Mouse (Mus musculus): Measurements from ENCODE around the gene Uap1l1. TPM values are rescaled to one million over a fixed set of nuclear protein-coding genes. Genes with fewer than 3 reads are reported as not detected.

Uap1l1 gene
- total and polyA plus RNA-seq, 3 experiments: 7.2 to 8.3 (median 7.9) TPM

DNA sequence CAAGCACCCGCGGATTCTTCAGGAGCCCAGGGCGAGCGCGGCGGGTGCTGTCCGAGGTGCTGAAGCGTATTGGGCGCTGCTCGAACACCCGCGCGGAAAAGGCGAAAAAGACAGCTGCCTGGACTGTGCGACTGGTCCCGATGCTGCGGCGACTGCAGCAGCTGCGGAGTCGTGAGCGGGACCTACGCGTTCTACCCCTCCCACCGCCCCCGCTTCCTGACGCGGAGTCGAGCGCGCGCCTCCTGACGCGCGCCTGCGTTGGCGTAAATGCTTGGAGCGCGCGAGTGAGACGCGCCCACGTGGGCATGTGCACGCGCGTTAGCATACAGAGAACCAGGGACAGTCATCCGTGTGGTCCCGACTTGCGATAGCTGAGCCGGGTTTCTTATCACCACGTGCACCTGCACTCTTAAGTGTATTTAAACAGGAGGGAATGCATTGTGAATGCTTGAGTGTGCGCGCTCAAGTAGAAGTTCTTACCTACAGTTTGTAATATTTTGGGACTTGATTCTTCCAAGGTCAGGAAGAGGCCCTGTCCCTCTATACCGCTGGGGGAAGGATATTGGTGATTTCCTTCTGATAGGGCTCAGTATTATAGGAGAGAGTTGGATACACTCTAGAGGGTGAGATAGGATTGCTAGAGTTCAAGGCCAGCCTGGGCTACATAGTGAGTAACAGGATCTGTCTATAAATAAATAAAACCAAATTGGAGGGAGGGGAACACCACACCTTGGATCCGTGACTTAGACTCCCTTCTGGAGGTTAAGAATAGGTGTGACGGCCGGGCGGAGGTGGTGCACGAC lies 46.3 kb downstream of the Uap1l1 start, which contains the start of gene Grin1:
Gene Grin1, minus strand, starts transcription at position 217 of the 803 bp plus-strand sequence.
- DNase-seq: peak; percentile 33 to 65
- Histone ChIP-seq H3K36me3 (ENCODE audit: control insufficient read depth, insufficient read depth, low read length) (no peaks in the 10 kb centered on the region), H3K27me3 (ENCODE audit: control insufficient read depth, insufficient read depth, low read length) (peaks cover 3% of the 10 kb centered on the region; the same call in 1 of the 2 replicates), H3K79me2 (replicated peaks; ENCODE audit: control insufficient read depth, insufficient read depth, low read length) (no peaks in the 10 kb centered on the region), H3K4me1 (ENCODE audit: control insufficient read depth, insufficient read depth, low read length) (no peaks in the 10 kb centered on the region), H3K4me3 (no peak within 1 kb of the TSS), H3K27ac (no peak within 1 kb of the TSS), H3K9ac (ENCODE audit: low read depth, low read length) (no peak within 1 kb of the TSS)
- no peak for TF ChIP-seq EP300 (IDR thresholded peaks at IDR 0.05; ENCODE audit: insufficient read depth, low read depth, low read length)
- no peak for TF ChIP-seq CTCF (IDR thresholded peaks at IDR 0.05)
- no peak for TF ChIP-seq POLR2A (IDR thresholded peaks at IDR 0.05; ENCODE audit: insufficient read depth, low read depth, low read length)
- WGBS: 10% methylated on average over 58 of the region's 58 CpGs
- intact Hi-C loops (cut with DNase I): no loop called here

- Histone ChIP-seq H3K27me3 (ENCODE audit: control insufficient read depth, insufficient read depth, low read length) (peaks cover 3% of the 10 kb centered on the region; the same call in 1 of the 2 replicates), H3K9ac (ENCODE audit: low read depth, low read length) (no peak overlapping the region), H3K36me3 (ENCODE audit: control insufficient read depth, insufficient read depth, low read length) (no peaks in the 10 kb centered on the region), H3K79me2 (replicated peaks; ENCODE audit: control insufficient read depth, insufficient read depth, low read length) (no peaks in the 10 kb centered on the region), H3K27ac (no peak overlapping the region), H3K4me3 (no peak overlapping the region), H3K4me1 (ENCODE audit: control insufficient read depth, insufficient read depth, low read length) (no peaks in the 10 kb centered on the region)
- no peak for DNase-seq
- TF ChIP-seq CTCF (IDR thresholded peaks at IDR 0.05) (no peak), POLR2A (IDR thresholded peaks at IDR 0.05; ENCODE audit: insufficient read depth, low read depth, low read length) (no peak), EP300 (IDR thresholded peaks at IDR 0.05; ENCODE audit: insufficient read depth, low read depth, low read length) (no peak)
- WGBS: 10% methylated on average over 31 of the region's 31 CpGs
- intact Hi-C loops (cut with DNase I): no loop called here
Measured at GRCm38 (mm10) chr2:25318119-25318966, 47.1 kb downstream of the Uap1l1 start.

DNA sequence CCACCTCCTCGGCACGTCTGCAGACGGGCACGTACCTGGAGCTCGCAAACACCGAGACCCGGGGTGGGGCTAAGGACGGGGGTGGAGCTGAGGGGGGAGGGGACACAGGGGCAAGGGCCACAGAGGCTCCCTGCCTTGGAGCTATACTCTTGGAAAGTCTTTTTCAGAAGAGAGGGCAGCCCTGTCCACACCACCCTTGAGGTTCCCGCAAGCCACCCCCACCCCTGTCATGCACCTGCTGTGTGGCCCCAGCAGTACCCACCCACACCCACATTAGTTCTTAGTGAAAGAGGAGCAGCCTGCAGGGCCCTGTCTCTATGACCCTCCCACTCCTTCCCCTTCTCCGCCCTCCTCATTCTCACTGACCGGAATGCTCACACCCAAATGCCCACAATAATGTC lies 54.0 kb downstream of the Uap1l1 start:
- no peaks in the 10 kb centered on the region for H3K4me1 ChIP-seq (ENCODE audit: control insufficient read depth, insufficient read depth, low read length)
- no peak overlapping the region for H3K27ac ChIP-seq
- 6% methylated on average over 11 of the region's 11 CpGs for WGBS
- no peak overlapping the region for H3K9ac ChIP-seq (ENCODE audit: low read depth, low read length)
- H3K4me3 ChIP-seq: no peak overlapping the region
- no peak for DNase-seq
- intact Hi-C loops (cut with DNase I): no loop called here
- no peaks in the 10 kb centered on the region for H3K79me2 ChIP-seq (replicated peaks; ENCODE audit: control insufficient read depth, insufficient read depth, low read length)
- no peaks in the 10 kb centered on the region for H3K36me3 ChIP-seq (ENCODE audit: control insufficient read depth, insufficient read depth, low read length)
- TF ChIP-seq POLR2A (IDR thresholded peaks at IDR 0.05; ENCODE audit: insufficient read depth, low read depth, low read length) (no peak), CTCF (IDR thresholded peaks at IDR 0.05) (no peak), EP300 (IDR thresholded peaks at IDR 0.05; ENCODE audit: insufficient read depth, low read depth, low read length) (no peak)
- H3K27me3 ChIP-seq (ENCODE audit: control insufficient read depth, insufficient read depth, low read length): peaks cover 8% of the 10 kb centered on the region

- Histone ChIP-seq H3K27me3 (ENCODE audit: control insufficient read depth, insufficient read depth, low read length) (peaks cover 8% of the 10 kb centered on the region), H3K4me3 (no peak overlapping the region), H3K79me2 (replicated peaks; ENCODE audit: control insufficient read depth, insufficient read depth, low read length) (no peaks in the 10 kb centered on the region), H3K36me3 (ENCODE audit: control insufficient read depth, insufficient read depth, low read length) (no peaks in the 10 kb centered on the region), H3K27ac (no peak overlapping the region), H3K9ac (ENCODE audit: low read depth, low read length) (0 out of 2 replicates have a peak overlapping the region, but pooled peaks have one; percentile 17), H3K4me1 (ENCODE audit: control insufficient read depth, insufficient read depth, low read length) (no peaks in the 10 kb centered on the region)
- TF ChIP-seq POLR2A (IDR thresholded peaks at IDR 0.05; ENCODE audit: insufficient read depth, low read depth, low read length) (no peak), EP300 (IDR thresholded peaks at IDR 0.05; ENCODE audit: insufficient read depth, low read depth, low read length) (no peak), CTCF (IDR thresholded peaks at IDR 0.05) (no peak)
- 4% methylated on average over 21 of the region's 22 CpGs for WGBS
- intact Hi-C loops (cut with DNase I): no loop called here
- DNase-seq: no peak
Measured at GRCm38 (mm10) chr2:25310969-25311368, 54.5 kb downstream of the Uap1l1 start.

GRCm38 (mm10) chr2:25310180-25310579 lies 55.3 kb downstream of the Uap1l1 start:
- Histone ChIP-seq H3K4me1 (ENCODE audit: control insufficient read depth, insufficient read depth, low read length) (no peaks in the 10 kb centered on the region), H3K27me3 (ENCODE audit: control insufficient read depth, insufficient read depth, low read length) (peaks cover 10% of the 10 kb centered on the region), H3K4me3 (no peak overlapping the region), H3K27ac (no peak overlapping the region), H3K9ac (ENCODE audit: low read depth, low read length) (no peak overlapping the region), H3K79me2 (replicated peaks; ENCODE audit: control insufficient read depth, insufficient read depth, low read length) (no peaks in the 10 kb centered on the region), H3K36me3 (ENCODE audit: control insufficient read depth, insufficient read depth, low read length) (no peaks in the 10 kb centered on the region)
- intact Hi-C loops (cut with DNase I): no loop called here
- DNase-seq: no peak
- 54% methylated on average over 10 of the region's 10 CpGs for WGBS
- TF ChIP-seq EP300 (IDR thresholded peaks at IDR 0.05; ENCODE audit: insufficient read depth, low read depth, low read length) (no peak), CTCF (IDR thresholded peaks at IDR 0.05) (no peak), POLR2A (IDR thresholded peaks at IDR 0.05; ENCODE audit: insufficient read depth, low read depth, low read length) (no peak)

Other genes with a start within 250 kb of the Uap1l1 start
Only the 30 nearest of the 37 such genes appear.
- 1 to 10 TPM; 4.3 to 4.9 TPM for gene Tor4a, start 168.8 kb downstream of the Uap1l1 start, total RNA-seq (2021)
- 6.8 and 9.4 TPM in 2 replicates for gene Tor4a, start 168.8 kb downstream of the Uap1l1 start, polyA plus RNA-seq (2012; rRNA removed)
- gene Nelfb, start 154.2 kb downstream of the Uap1l1 start, total RNA-seq (2021): 10 to 100 TPM; 37.4 TPM
- gene Nelfb, start 154.2 kb downstream of the Uap1l1 start, polyA plus RNA-seq (2012; rRNA removed): 47.0 and 86.7 TPM in 2 replicates
- gene Stpg3, start 151.0 kb downstream of the Uap1l1 start, total RNA-seq (2021): not detected
- gene Stpg3, start 151.0 kb downstream of the Uap1l1 start, polyA plus RNA-seq (2012; rRNA removed): 0.20 TPM in 1 of 2 replicates, not detected in the other
- gene Fam166a, start 146.9 kb downstream of the Uap1l1 start, total RNA-seq (2021): not detected
- 0.21 TPM in 1 of 2 replicates, not detected in the other for gene Fam166a, start 146.9 kb downstream of the Uap1l1 start, polyA plus RNA-seq (2012; rRNA removed)
- gene Tubb4b, start 141.0 kb downstream of the Uap1l1 start, total RNA-seq (2021): 100 to 1,000 TPM; 327 to 342 TPM
- 315 and 439 TPM in 2 replicates for gene Tubb4b, start 141.0 kb downstream of the Uap1l1 start, polyA plus RNA-seq (2012; rRNA removed)
- gene Slc34a3, start 131.3 kb downstream of the Uap1l1 start, total RNA-seq (2021): not detected
- not detected in 2 replicates for gene Slc34a3, start 131.3 kb downstream of the Uap1l1 start, polyA plus RNA-seq (2012; rRNA removed)
- gene Rnf224, start 128.9 kb downstream of the Uap1l1 start, total RNA-seq (2021): not detected
- gene Rnf224, start 128.9 kb downstream of the Uap1l1 start, polyA plus RNA-seq (2012; rRNA removed): not detected in 2 replicates
- gene Rnf208, start 123.4 kb downstream of the Uap1l1 start, total RNA-seq (2021): under 1 TPM; 0.47 to 0.61 TPM
- 1.5 and 2.4 TPM in 2 replicates for gene Rnf208, start 123.4 kb downstream of the Uap1l1 start, polyA plus RNA-seq (2012; rRNA removed)
- gene Cysrt1, start 123.2 kb downstream of the Uap1l1 start, total RNA-seq (2021): not detected
- not detected in 2 replicates for gene Cysrt1, start 123.2 kb downstream of the Uap1l1 start, polyA plus RNA-seq (2012; rRNA removed)
- gene AL732309.1, start 118.8 kb downstream of the Uap1l1 start, total RNA-seq (2021): 1 to 10 TPM in 1 of 2 experiments, under 1 TPM in 1; 0.68 to 1.8 TPM
- gene AL732309.1, start 118.8 kb downstream of the Uap1l1 start, polyA plus RNA-seq (2012; rRNA removed): 4.7 and 6.1 TPM in 2 replicates
- gene Tmem203, start 110.2 kb downstream of the Uap1l1 start, total RNA-seq (2021): 10 to 100 TPM; 13.1 to 14.1 TPM
- gene Tmem203, start 110.2 kb downstream of the Uap1l1 start, polyA plus RNA-seq (2012; rRNA removed): 18.2 and 22.2 TPM in 2 replicates
- 1 to 10 TPM; 5.9 to 6.7 TPM for gene Tprn, start 103.1 kb downstream of the Uap1l1 start, total RNA-seq (2021)
- gene Tprn, start 103.1 kb downstream of the Uap1l1 start, polyA plus RNA-seq (2012; rRNA removed): 7.5 and 9.9 TPM in 2 replicates
- gene Ssna1, start 93.2 kb downstream of the Uap1l1 start, total RNA-seq (2021): 10 to 100 TPM; 39.7 to 41.5 TPM
- 33.1 and 36.3 TPM in 2 replicates for gene Ssna1, start 93.2 kb downstream of the Uap1l1 start, polyA plus RNA-seq (2012; rRNA removed)
- 10 to 100 TPM; 36.0 to 36.3 TPM for gene Anapc2, start 93.2 kb downstream of the Uap1l1 start, total RNA-seq (2021)
- gene Anapc2, start 93.2 kb downstream of the Uap1l1 start, polyA plus RNA-seq (2012; rRNA removed): 57.2 and 68.2 TPM in 2 replicates
- not detected for gene Tmem210, start 77.5 kb downstream of the Uap1l1 start, total RNA-seq (2021)
- 0.27 and 0.44 TPM in 2 replicates for gene Tmem210, start 77.5 kb downstream of the Uap1l1 start, polyA plus RNA-seq (2012; rRNA removed)
- gene Lrrc26, start 75.8 kb downstream of the Uap1l1 start, total RNA-seq (2021): not detected
- gene Lrrc26, start 75.8 kb downstream of the Uap1l1 start, polyA plus RNA-seq (2012; rRNA removed): 2.9 TPM in 1 of 2 replicates, not detected in the other
- not detected for gene Grin1, start 46.5 kb downstream of the Uap1l1 start, total RNA-seq (2021)
- 0.18 and 0.41 TPM in 2 replicates for gene Grin1, start 46.5 kb downstream of the Uap1l1 start, polyA plus RNA-seq (2012; rRNA removed)
- gene Man1b1, start 33.3 kb downstream of the Uap1l1 start, total RNA-seq (2021): 10 to 100 TPM; 21.6 to 22.5 TPM
- 8.2 and 9.9 TPM in 2 replicates for gene Man1b1, start 33.3 kb downstream of the Uap1l1 start, polyA plus RNA-seq (2012; rRNA removed)
- gene Dpp7, start 9.3 kb downstream of the Uap1l1 start, total RNA-seq (2021): 1 to 10 TPM; 4.8 to 5.4 TPM
- 11.4 and 11.8 TPM in 2 replicates for gene Dpp7, start 9.3 kb downstream of the Uap1l1 start, polyA plus RNA-seq (2012; rRNA removed)
- not detected for gene Sapcd2, start 6.6 kb upstream of the Uap1l1 start, total RNA-seq (2021)
- 0.20 and 0.26 TPM in 2 replicates for gene Sapcd2, start 6.6 kb upstream of the Uap1l1 start, polyA plus RNA-seq (2012; rRNA removed)
- 10 to 100 TPM; 11.1 to 13.5 TPM for gene Entpd2, start 30.2 kb upstream of the Uap1l1 start, total RNA-seq (2021)
- gene Entpd2, start 30.2 kb upstream of the Uap1l1 start, polyA plus RNA-seq (2012; rRNA removed): 36.3 and 37.1 TPM in 2 replicates
- 10 to 100 TPM; 21.3 to 30.4 TPM for gene Npdc1, start 33.7 kb upstream of the Uap1l1 start, total RNA-seq (2021)
- 47.8 and 52.2 TPM in 2 replicates for gene Npdc1, start 33.7 kb upstream of the Uap1l1 start, polyA plus RNA-seq (2012; rRNA removed)
- under 1 TPM in 1 of 2 experiments, not detected in 1; 0.11 TPM for gene Fut7, start 57.6 kb upstream of the Uap1l1 start, total RNA-seq (2021)
- 0.43 TPM in 1 of 2 replicates, not detected in the other for gene Fut7, start 57.6 kb upstream of the Uap1l1 start, polyA plus RNA-seq (2012; rRNA removed)
- gene Abca2, start 63.0 kb upstream of the Uap1l1 start, total RNA-seq (2021): 10 to 100 TPM; 36.1 to 41.1 TPM
- gene Abca2, start 63.0 kb upstream of the Uap1l1 start, polyA plus RNA-seq (2012; rRNA removed): 43.4 and 44.2 TPM in 2 replicates
- gene Clic3, start 91.2 kb upstream of the Uap1l1 start, total RNA-seq (2021): 1 to 10 TPM; 1.4 to 1.8 TPM
- 4.8 and 7.4 TPM in 2 replicates for gene Clic3, start 91.2 kb upstream of the Uap1l1 start, polyA plus RNA-seq (2012; rRNA removed)
- 10 to 100 TPM; 17.7 to 20.6 TPM for gene Paxx, start 95.4 kb upstream of the Uap1l1 start, total RNA-seq (2021)
- 32.8 and 36.8 TPM in 2 replicates for gene Paxx, start 95.4 kb upstream of the Uap1l1 start, polyA plus RNA-seq (2012; rRNA removed)
- 100 to 1,000 TPM; 472 to 774 TPM for gene Ptgds, start 104.4 kb upstream of the Uap1l1 start, total RNA-seq (2021)
- gene Ptgds, start 104.4 kb upstream of the Uap1l1 start, polyA plus RNA-seq (2012; rRNA removed): 198 and 795 TPM in 2 replicates
- not detected for gene Lcn12, start 128.2 kb upstream of the Uap1l1 start, total RNA-seq (2021)
- not detected in 2 replicates for gene Lcn12, start 128.2 kb upstream of the Uap1l1 start, polyA plus RNA-seq (2012; rRNA removed)
- gene Fbxw5, start 135.1 kb upstream of the Uap1l1 start, total RNA-seq (2021): 10 to 100 TPM; 82.7 to 84.8 TPM
- gene Fbxw5, start 135.1 kb upstream of the Uap1l1 start, polyA plus RNA-seq (2012; rRNA removed): 32.9 and 41.0 TPM in 2 replicates
- gene C8g, start 136.0 kb upstream of the Uap1l1 start, total RNA-seq (2021): 1 to 10 TPM; 1.3 to 1.6 TPM
- 4.1 and 6.1 TPM in 2 replicates for gene C8g, start 136.0 kb upstream of the Uap1l1 start, polyA plus RNA-seq (2012; rRNA removed)